Mouse (Mus musculus): ENCODE measurements around the gene BC017158.

DNA sequence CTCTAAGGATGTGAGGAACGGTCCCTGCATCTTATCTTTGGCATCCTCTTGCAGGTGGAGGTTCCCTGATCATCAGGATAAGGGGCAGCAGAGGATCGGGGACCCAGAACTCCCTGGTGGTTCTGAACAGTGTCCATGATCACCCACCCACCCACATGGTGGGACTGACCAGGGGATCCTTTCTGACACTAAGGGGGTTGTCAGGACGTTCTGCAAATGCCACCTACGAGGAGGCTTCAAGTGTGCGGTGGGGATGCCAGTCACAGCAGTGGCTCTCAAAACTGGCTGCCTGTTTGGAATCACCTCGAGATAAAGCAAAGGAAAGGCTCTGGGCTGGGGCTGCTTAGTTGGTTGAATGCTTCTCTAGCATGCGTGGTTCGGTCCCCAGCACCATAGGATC, 49.0 kb upstream of the BC017158 start:
- no peak for TF ChIP-seq CTCF (conservative IDR thresholded peaks at IDR 0.05; ENCODE audit: insufficient read depth, insufficient read length, low read depth, low read length)
- TF ChIP-seq POLR2A (IDR thresholded peaks at IDR 0.05; ENCODE audit: low read depth, low read length), result no peak

Data from kidney, adult 2 months (tissue).